Mouse (Mus musculus): ENCODE results near the gene Gm1604a. TPM values are rescaled to one million over a fixed set of nuclear protein-coding genes. Genes with fewer than 3 reads are reported as not detected.
"Not testable (repeated sequence)": the region's sequence is repeated elsewhere in the genome, so short reads cannot be mapped to it uniquely, and the experiment has no call there.

The Gm1604a gene
- total and polyA plus RNA-seq, 2 experiments from 2014 or later: 0.20 TPM; not detected in 1

- not testable (repeated sequence) for H3K4me2 ChIP-seq (ENCODE audit: low read depth, low read length); H3K9me3 ChIP-seq (ENCODE audit: low read length); H3K36me3 ChIP-seq (ENCODE audit: insufficient read depth, low read length); DNase-seq (ENCODE audit: low spot score); H3K4me3 ChIP-seq (ENCODE audit: low read length); H3K27me3 ChIP-seq (ENCODE audit: insufficient read depth, low read length); H3K9ac ChIP-seq (replicated peaks; ENCODE audit: low read length); H3K27ac ChIP-seq; H3K4me1 ChIP-seq (ENCODE audit: insufficient read depth, low read length)
- ATAC-seq: peak; percentile 85
- WGBS: no CpG with 5 or more reads among the region's 12 CpGs
These were observed 72.6 kb downstream of the Gm1604a start for GRCm38 (mm10) chr17:7097835-7098519.

- H3K27ac ChIP-seq; DNase-seq (ENCODE audit: low spot score): not testable (repeated sequence)
These were observed 73.7 kb downstream of the Gm1604a start for GRCm38 (mm10) chr17:7099096-7099495.

DNA sequence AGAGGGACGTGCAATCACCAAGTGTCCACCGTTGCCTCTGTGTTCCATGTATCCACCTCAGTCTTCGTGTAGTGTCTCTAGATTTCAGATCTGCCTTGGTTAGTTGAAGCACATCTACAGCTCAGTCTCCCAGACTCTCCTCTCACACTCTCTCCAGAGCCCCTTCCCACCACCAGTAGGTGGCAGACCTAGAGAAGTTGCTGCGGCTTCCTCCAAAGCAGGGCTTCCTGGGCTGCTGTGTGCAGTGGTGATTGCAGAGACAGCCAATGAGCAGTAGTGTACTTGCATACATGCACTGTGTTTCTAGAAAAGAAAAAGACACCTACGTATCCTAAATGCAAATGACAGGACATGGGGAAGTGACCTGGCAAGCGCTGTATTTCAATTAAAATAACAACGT, 77.6 kb downstream of the Gm1604a start:
- no CpG with 5 or more reads among the region's 7 CpGs for WGBS
- H3K4me3 ChIP-seq (ENCODE audit: low read length); H3K4me2 ChIP-seq (ENCODE audit: low read depth, low read length); H3K36me3 ChIP-seq (ENCODE audit: insufficient read depth, low read length); DNase-seq (ENCODE audit: low spot score); H3K27ac ChIP-seq; H3K9me3 ChIP-seq (ENCODE audit: low read length); H3K27me3 ChIP-seq (ENCODE audit: insufficient read depth, low read length); H3K4me1 ChIP-seq (ENCODE audit: insufficient read depth, low read length); H3K9ac ChIP-seq (replicated peaks; ENCODE audit: low read length): not testable (repeated sequence)
- peak; percentile 61; the same call in 1 of the 2 replicates for ATAC-seq

More at GRCm38 (mm10) chr17:7099096-7099495, 73.7 kb downstream of the Gm1604a start:
- not testable (repeated sequence) for H3K4me2 ChIP-seq (ENCODE audit: low read depth, low read length); H3K4me1 ChIP-seq (ENCODE audit: insufficient read depth, low read length); H3K4me3 ChIP-seq (ENCODE audit: low read length); H3K27me3 ChIP-seq (ENCODE audit: insufficient read depth, low read length); H3K36me3 ChIP-seq (ENCODE audit: insufficient read depth, low read length); H3K9ac ChIP-seq (replicated peaks; ENCODE audit: low read length); H3K9me3 ChIP-seq (ENCODE audit: low read length)
- peak; percentile 36; the same call in 1 of the 2 replicates for ATAC-seq
- WGBS: 95% methylated on average over 1 of the region's 10 CpGs

- not testable (repeated sequence) for ATAC-seq; H3K36me3 ChIP-seq (ENCODE audit: insufficient read depth, low read length); H3K27me3 ChIP-seq (ENCODE audit: insufficient read depth, low read length); H3K27ac ChIP-seq; H3K9ac ChIP-seq (replicated peaks; ENCODE audit: low read length); H3K9me3 ChIP-seq (ENCODE audit: low read length); H3K4me1 ChIP-seq (ENCODE audit: insufficient read depth, low read length); H3K4me3 ChIP-seq (ENCODE audit: low read length); DNase-seq (ENCODE audit: low spot score); H3K4me2 ChIP-seq (ENCODE audit: low read depth, low read length)
- WGBS: 90% methylated on average over 3 of the region's 4 CpGs
These were observed 86.3 kb downstream of the Gm1604a start for GRCm38 (mm10) chr17:7111658-7112057.

GRCm38 (mm10) chr17:7116265-7116664, 90.9 kb downstream of the Gm1604a start:
- WGBS: 77% methylated on average over 6 of the region's 8 CpGs
- not testable (repeated sequence) for H3K4me2 ChIP-seq (ENCODE audit: low read depth, low read length); H3K9me3 ChIP-seq (ENCODE audit: low read length); DNase-seq (ENCODE audit: low spot score); H3K4me3 ChIP-seq (ENCODE audit: low read length); H3K4me1 ChIP-seq (ENCODE audit: insufficient read depth, low read length); H3K27me3 ChIP-seq (ENCODE audit: insufficient read depth, low read length); H3K9ac ChIP-seq (replicated peaks; ENCODE audit: low read length); H3K36me3 ChIP-seq (ENCODE audit: insufficient read depth, low read length); ATAC-seq; H3K27ac ChIP-seq

DNA sequence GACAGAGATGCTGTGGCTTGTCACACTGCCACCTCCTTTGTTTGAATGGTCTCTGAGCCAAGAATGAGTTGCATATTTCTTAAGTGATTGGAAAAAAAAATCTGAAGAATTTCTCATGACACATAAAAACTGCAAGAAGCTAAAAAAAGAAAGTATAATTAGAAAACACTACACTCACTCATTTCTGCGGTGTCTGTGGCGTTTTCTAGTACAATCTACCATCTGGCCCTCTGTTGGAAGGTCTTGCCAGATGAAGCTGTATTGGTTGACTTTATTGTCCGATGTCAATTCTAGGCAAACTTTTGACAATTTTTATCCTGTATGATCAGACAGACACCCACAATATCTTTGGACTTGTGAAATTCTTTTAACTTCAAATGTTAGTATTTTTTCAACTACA, 95.5 kb downstream of the Gm1604a start:
- not testable (repeated sequence) for H3K4me2 ChIP-seq (ENCODE audit: low read depth, low read length); ATAC-seq; H3K4me1 ChIP-seq (ENCODE audit: insufficient read depth, low read length); H3K4me3 ChIP-seq (ENCODE audit: low read length); DNase-seq (ENCODE audit: low spot score); H3K27me3 ChIP-seq (ENCODE audit: insufficient read depth, low read length); H3K9ac ChIP-seq (replicated peaks; ENCODE audit: low read length); H3K9me3 ChIP-seq (ENCODE audit: low read length); H3K36me3 ChIP-seq (ENCODE audit: insufficient read depth, low read length); H3K27ac ChIP-seq
- WGBS: 83% methylated on average over 3 of the region's 3 CpGs

DNA sequence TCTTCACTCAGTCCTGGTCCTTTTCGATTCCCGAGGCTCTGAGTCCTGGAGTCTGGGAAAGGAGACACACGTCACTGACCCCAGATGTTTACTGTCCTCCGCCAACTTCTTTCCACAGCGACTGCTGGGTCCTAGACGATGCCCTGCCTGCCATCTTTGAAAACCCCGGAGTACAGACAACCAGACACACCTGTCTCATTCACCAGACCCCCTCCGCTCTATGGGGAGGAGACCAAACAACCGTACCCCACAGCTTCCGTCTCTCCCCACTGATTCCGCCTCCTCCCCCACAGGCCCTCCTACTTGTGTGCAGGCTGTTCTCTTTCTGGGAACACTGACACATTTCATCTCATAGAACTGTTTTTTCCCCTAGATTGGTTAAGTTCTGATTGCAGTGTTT, 97.2 kb downstream of the Gm1604a start:
- 85% methylated on average over 11 of the region's 11 CpGs for WGBS

DNA sequence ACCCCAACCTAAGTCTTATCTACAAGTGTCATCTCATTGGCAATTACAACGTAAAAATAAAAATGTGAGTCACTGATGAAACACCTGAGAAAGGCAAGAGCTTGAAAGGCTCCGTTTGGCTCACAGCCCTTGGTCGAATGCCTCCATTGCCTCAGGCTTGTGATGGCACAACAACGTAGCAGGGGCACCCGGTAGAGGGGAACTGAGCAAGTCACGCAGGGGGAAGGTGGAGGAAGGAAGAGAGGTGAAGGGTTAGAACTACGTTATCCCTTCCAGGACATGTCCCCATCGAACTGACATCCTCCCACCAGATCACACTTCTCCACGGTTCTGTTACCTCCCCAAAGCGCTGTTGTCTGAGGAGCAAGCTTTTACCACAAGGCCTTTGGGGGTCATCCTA, 101.1 kb downstream of the Gm1604a start:
- H3K27ac ChIP-seq; H3K9ac ChIP-seq (replicated peaks; ENCODE audit: low read length); H3K9me3 ChIP-seq (ENCODE audit: low read length); H3K36me3 ChIP-seq (ENCODE audit: insufficient read depth, low read length); ATAC-seq; H3K27me3 ChIP-seq (ENCODE audit: insufficient read depth, low read length); H3K4me3 ChIP-seq (ENCODE audit: low read length); H3K4me1 ChIP-seq (ENCODE audit: insufficient read depth, low read length); H3K4me2 ChIP-seq (ENCODE audit: low read depth, low read length); DNase-seq (ENCODE audit: low spot score): not testable (repeated sequence)
- whole genome bisulfite sequencing: 79% methylated on average over 8 of the region's 10 CpGs

More for the DNA sequence above, 97.2 kb downstream of the Gm1604a start:
- not testable (repeated sequence) for H3K9me3 ChIP-seq (ENCODE audit: low read length); H3K9ac ChIP-seq (replicated peaks; ENCODE audit: low read length); DNase-seq (ENCODE audit: low spot score); H3K4me2 ChIP-seq (ENCODE audit: low read depth, low read length); H3K4me1 ChIP-seq (ENCODE audit: insufficient read depth, low read length); H3K36me3 ChIP-seq (ENCODE audit: insufficient read depth, low read length); H3K27me3 ChIP-seq (ENCODE audit: insufficient read depth, low read length); ATAC-seq; H3K27ac ChIP-seq; H3K4me3 ChIP-seq (ENCODE audit: low read length)

GRCm38 (mm10) chr17:7134002-7134401, 108.6 kb downstream of the Gm1604a start:
- not testable (repeated sequence) for H3K27ac ChIP-seq; H3K27me3 ChIP-seq (ENCODE audit: insufficient read depth, low read length); H3K4me1 ChIP-seq (ENCODE audit: insufficient read depth, low read length); H3K4me3 ChIP-seq (ENCODE audit: low read length); H3K9ac ChIP-seq (replicated peaks; ENCODE audit: low read length); DNase-seq (ENCODE audit: low spot score); ATAC-seq; H3K36me3 ChIP-seq (ENCODE audit: insufficient read depth, low read length); H3K9me3 ChIP-seq (ENCODE audit: low read length); H3K4me2 ChIP-seq (ENCODE audit: low read depth, low read length)
- WGBS: no CpG with 5 or more reads among the region's 7 CpGs

DNA sequence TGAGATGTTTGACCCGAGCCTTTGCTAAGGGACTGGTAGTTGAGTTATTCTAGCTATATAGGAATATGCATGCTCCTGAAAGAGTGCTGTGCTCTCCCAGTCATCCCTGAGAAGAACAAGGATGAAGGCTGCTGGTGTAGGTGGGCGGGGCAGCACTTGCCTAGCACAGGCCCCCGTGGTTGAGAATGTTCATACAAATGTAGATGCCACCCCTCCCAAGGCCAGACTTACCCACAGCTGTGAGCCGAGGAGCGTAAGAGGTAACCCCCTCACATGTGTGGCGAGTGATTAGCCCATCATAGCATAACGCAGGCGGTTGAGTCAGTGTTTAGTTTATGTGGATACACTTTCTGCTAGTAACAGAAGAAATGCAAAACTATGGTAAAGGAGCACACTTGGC, 109.9 kb downstream of the Gm1604a start:
- not testable (repeated sequence) for H3K4me1 ChIP-seq (ENCODE audit: insufficient read depth, low read length); H3K27ac ChIP-seq; H3K9me3 ChIP-seq (ENCODE audit: low read length); H3K36me3 ChIP-seq (ENCODE audit: insufficient read depth, low read length); H3K4me2 ChIP-seq (ENCODE audit: low read depth, low read length); DNase-seq (ENCODE audit: low spot score); ATAC-seq; H3K27me3 ChIP-seq (ENCODE audit: insufficient read depth, low read length); H3K4me3 ChIP-seq (ENCODE audit: low read length); H3K9ac ChIP-seq (replicated peaks; ENCODE audit: low read length)
- 88% methylated on average over 7 of the region's 8 CpGs for WGBS
